Mouse (Mus musculus) kidney, adult 2 months (tissue): ENCODE data around the gene Pid1.

Experiments used
- CTCF ChIP-seq: fragments of 200-500 bp; conservative IDR thresholded peaks from 2 replicates; pipeline ENCODE4 v1.5.1; 2011; ENCODE audit warnings: low read depth, mild to moderate bottlenecking, control low read depth, low read length, moderate library complexity, mixed read lengths; ENCODE audit not compliant: insufficient read depth, insufficient read length
- POLR2A ChIP-seq: fragments of 200-500 bp; IDR thresholded peaks from one replicate; pipeline ENCODE4 v1.6.1; 2011; ENCODE audit warnings: low read depth, low read length, control low read depth

DNA sequence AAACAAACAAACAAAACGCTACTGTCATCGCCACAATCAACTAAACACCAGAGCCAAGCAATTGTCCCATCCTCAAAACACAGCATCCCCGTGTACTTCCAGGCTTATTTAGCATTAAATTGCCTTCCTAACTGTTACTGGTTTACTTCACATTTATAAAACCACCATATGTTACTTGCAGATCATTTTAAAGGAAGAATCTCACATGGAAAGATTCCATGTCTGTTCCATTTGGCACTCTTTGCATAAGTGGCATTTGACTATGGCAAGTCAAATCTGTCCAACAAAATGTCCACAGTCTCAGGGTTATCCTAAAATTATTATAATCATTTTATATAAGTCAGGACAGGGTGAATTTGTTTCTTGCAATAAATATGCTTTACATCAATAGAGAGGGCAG, 32.8 kb upstream of the Pid1 start:
- TF ChIP-seq CTCF = no peak
- no peak for TF ChIP-seq POLR2A
